Mouse (Mus musculus): ENCODE data around the gene F8. TPM values are rescaled to one million over a fixed set of nuclear protein-coding genes. Genes with fewer than 3 reads are reported as not detected.

The F8 gene
- under 1 TPM in 1 of 2 experiments, not detected in 1; 0.90 TPM for polyA plus RNA-seq (2017; shearing (Covaris generic))

GRCm38 (mm10) chrX:75382195-75382771 lies at the start of gene F8, which contains the start of gene Fundc2:
Gene F8 (minus strand): TSS chrX:75382615.
Gene Fundc2 (plus strand): TSS chrX:75382399.

GRCm38 (mm10) chrX:75415936-75416785 lies 33.7 kb upstream of the F8 start, which contains the start of the genes Cmc4, Mtcp1 and Brcc3:
Gene Cmc4 (minus strand): TSS chrX:75416584.
Gene Mtcp1 (minus strand): TSS chrX:75416588.
Gene Brcc3 (plus strand): TSS chrX:75416628.

GRCm38 (mm10) chrX:75163670-75164069 lies 218.7 kb downstream of the F8 start, which contains the start of gene Smim9:
Gene Smim9 (minus strand): TSS chrX:75163770.

GRCm38 (mm10) chrX:75130467-75131160 lies 251.8 kb downstream of the F8 start, which contains the start of gene Mpp1:
Gene Mpp1 (minus strand): TSS chrX:75131016.

Other genes with a start within 250 kb of the F8 start
- not detected for gene Smim9, start 218.8 kb downstream of the F8 start, polyA plus RNA-seq (2017; shearing (Covaris generic))
- 10 to 100 TPM; 48.0 to 49.6 TPM for gene Fundc2, start 216 bp downstream of the F8 start, polyA plus RNA-seq (2017; shearing (Covaris generic))
- gene Cmc4, start 34.0 kb upstream of the F8 start, polyA plus RNA-seq (2017; shearing (Covaris generic)) = 10 to 100 TPM; 14.1 to 18.3 TPM
- gene Mtcp1, start 34.0 kb upstream of the F8 start, polyA plus RNA-seq (2017; shearing (Covaris generic)) = 10 to 100 TPM in 1 of 2 experiments, 1 to 10 TPM in 1; 8.5 to 10.3 TPM
- gene Brcc3, start 34.0 kb upstream of the F8 start, polyA plus RNA-seq (2017; shearing (Covaris generic)) = 10 to 100 TPM; 57.7 to 60.2 TPM
- gene Vbp1, start 131.7 kb upstream of the F8 start, polyA plus RNA-seq (2017; shearing (Covaris generic)) = 100 to 1,000 TPM; 107 to 143 TPM
- 1 to 10 TPM; 1.2 to 2.5 TPM for gene Rab39b, start 195.6 kb upstream of the F8 start, polyA plus RNA-seq (2017; shearing (Covaris generic))

Measured in inflammation-experienced regulatory T-cells (primary cell).